Comparison of ENCODE assay signal across 7 mouse cellular contexts in genomic region chr11:78328512-78329056, GRCm38 (mm10). TPM values are rescaled to one million over a fixed set of nuclear protein-coding genes. Genes with fewer than 3 reads are reported as not detected.
DNase-seq lines count a peak whose midpoint lies in the region; ATAC-seq and TF ChIP-seq lines count a peak whose summit lies in the region.

No protein-coding gene starts in this region.

- no peak for TF ChIP-seq POLR2A in olfactory bulb, adult 2 months (IDR thresholded peaks at IDR 0.05; ENCODE audit: insufficient read depth, low read depth, low read length)

- TF ChIP-seq CTCF in olfactory bulb, adult 2 months (IDR thresholded peaks at IDR 0.05; ENCODE audit: insufficient read depth, low read depth, low read length), result no peak

- under 1% methylated on average over 39 of the region's 41 CpGs for WGBS in lung, embryonic 16.5 days
- WGBS in limb, embryonic 10.5 days, result 2% methylated on average over 41 of the region's 41 CpGs
- WGBS in olfactory bulb, adult 2 months, result under 1% methylated on average over 41 of the region's 41 CpGs

- H3K4me3 ChIP-seq in lung, embryonic 16.5 days (ENCODE audit: low read length), result peak overlapping the region; percentile 66
- H3K4me3 ChIP-seq in erythroblast, embryonic 14.5 days (replicated peaks), result peak overlapping the region; percentile 97
- peak overlapping the region; percentile 94 for H3K4me3 ChIP-seq in limb, embryonic 10.5 days
- H3K4me3 ChIP-seq in olfactory bulb, adult 2 months (ENCODE audit: insufficient read depth, low read depth, low read length), result peak overlapping the region; percentile 86

- no peaks in the 10 kb centered on the region for H3K36me3 ChIP-seq in lung, embryonic 16.5 days (ENCODE audit: control insufficient read depth, insufficient read depth, low read length)
- peaks cover 45% of the 10 kb centered on the region for H3K36me3 ChIP-seq in erythroblast, embryonic 14.5 days (ENCODE audit: control insufficient read depth)
- H3K36me3 ChIP-seq in limb, embryonic 10.5 days, result peaks cover 49% of the 10 kb centered on the region

- DNase-seq in lung, postnatal 36 days, result no peak
- DNase-seq in limb, embryonic 10.5 days (ENCODE audit: low spot score), result no peak
- DNase-seq in cerebellum, postnatal 14 days, result no peak
- DNase-seq in urinary bladder, adult 2 months (ENCODE audit: low spot score), result no peak

- H3K4me1 ChIP-seq in lung, embryonic 16.5 days (replicated peaks; ENCODE audit: control insufficient read depth, insufficient read depth, low read length), result peaks cover 10% of the 10 kb centered on the region
- peaks cover 25% of the 10 kb centered on the region for H3K4me1 ChIP-seq in erythroblast, embryonic 14.5 days (ENCODE audit: control insufficient read depth)
- H3K4me1 ChIP-seq in limb, embryonic 10.5 days, result peaks cover 12% of the 10 kb centered on the region
- peaks cover 8% of the 10 kb centered on the region for H3K4me1 ChIP-seq in olfactory bulb, adult 2 months (ENCODE audit: control insufficient read depth, insufficient read depth, low read length)

- H3K9me3 ChIP-seq in lung, embryonic 16.5 days (ENCODE audit: control insufficient read depth, low read length), result no peaks in the 10 kb centered on the region
- H3K9me3 ChIP-seq in erythroblast, embryonic 14.5 days (ENCODE audit: control insufficient read depth, low read length), result no peaks in the 10 kb centered on the region
- H3K9me3 ChIP-seq in limb, embryonic 10.5 days (replicated peaks), result no peaks in the 10 kb centered on the region

- peak overlapping the region; percentile 93 for H3K4me2 ChIP-seq in lung, embryonic 16.5 days (ENCODE audit: low read depth, low read length)

- peak overlapping the region; percentile 89 for H3K9ac ChIP-seq in lung, embryonic 16.5 days (ENCODE audit: low read length)

- ATAC-seq in lung, embryonic 16.5 days (ENCODE audit: low read depth), result peak; percentile 40

- no peak overlapping the region for H3K27ac ChIP-seq in lung, embryonic 16.5 days (ENCODE audit: low read length)
- H3K27ac ChIP-seq in limb, embryonic 10.5 days, result peak overlapping the region; percentile 89
- no peak overlapping the region for H3K27ac ChIP-seq in olfactory bulb, adult 2 months (ENCODE audit: insufficient read depth, low read depth, low read length)

- H3K27me3 ChIP-seq in lung, embryonic 16.5 days (ENCODE audit: control insufficient read depth, insufficient read depth, low read depth, low read length), result no peaks in the 10 kb centered on the region
- no peaks in the 10 kb centered on the region for H3K27me3 ChIP-seq in erythroblast, embryonic 14.5 days (ENCODE audit: control insufficient read depth)
- no peaks in the 10 kb centered on the region for H3K27me3 ChIP-seq in limb, embryonic 10.5 days (ENCODE audit: low read depth, poor library complexity, severe bottlenecking)

RNA-seq across cellular contexts. Expression of gene Pigs, which starts 0.4 kb away (rescaled TPM):
- polyA plus RNA-seq in lung, embryonic 16.5 days (2015; fragmentation: Nextera tagmentation; extraction: Ambion mirVana), result 81.8 and 84.8 TPM in 2 replicates
- 3.2 and 3.8 TPM in 2 replicates for polyA plus RNA-seq in erythroblast, embryonic 14.5 days (2012)
- 80.3 and 83.6 TPM in 2 replicates for polyA plus RNA-seq in limb, embryonic 10.5 days (2016; fragmentation: Nextera tagmentation; extraction: Ambion mirVana)
- not detected in 2 replicates for polyA plus RNA-seq in olfactory bulb, adult 2 months (2012; ENCODE audit: insufficient read depth, insufficient read length, low replicate concordance, missing spikeins)
- polyA plus RNA-seq in urinary bladder, adult 2 months (2012; rRNA removed), result 44.2 and 44.9 TPM in 2 replicates

RNA-seq across cellular contexts. Expression of gene Aldoc, which starts 5.8 kb away (rescaled TPM):
- polyA plus RNA-seq in lung, embryonic 16.5 days (2015; fragmentation: Nextera tagmentation; extraction: Ambion mirVana), result 8.9 and 12.1 TPM in 2 replicates
- 0.12 and 0.22 TPM in 2 replicates for polyA plus RNA-seq in erythroblast, embryonic 14.5 days (2012)
- polyA plus RNA-seq in limb, embryonic 10.5 days (2016; fragmentation: Nextera tagmentation; extraction: Ambion mirVana), result 2.0 and 4.3 TPM in 2 replicates
- polyA plus RNA-seq in olfactory bulb, adult 2 months (2012; ENCODE audit: insufficient read depth, insufficient read length, low replicate concordance, missing spikeins), result 410 and 562 TPM in 2 replicates
- 3.3 and 4.1 TPM in 2 replicates for polyA plus RNA-seq in urinary bladder, adult 2 months (2012; rRNA removed)

RNA-seq across cellular contexts. Expression of gene Unc119, which starts 14.7 kb away (rescaled TPM):
- 26.6 and 27.2 TPM in 2 replicates for polyA plus RNA-seq in lung, embryonic 16.5 days (2015; fragmentation: Nextera tagmentation; extraction: Ambion mirVana)
- polyA plus RNA-seq in erythroblast, embryonic 14.5 days (2012), result 1.7 and 1.9 TPM in 2 replicates
- 77.9 and 83.0 TPM in 2 replicates for polyA plus RNA-seq in limb, embryonic 10.5 days (2016; fragmentation: Nextera tagmentation; extraction: Ambion mirVana)
- polyA plus RNA-seq in olfactory bulb, adult 2 months (2012; ENCODE audit: insufficient read depth, insufficient read length, low replicate concordance, missing spikeins), result not detected in 2 replicates
- polyA plus RNA-seq in urinary bladder, adult 2 months (2012; rRNA removed), result 91.5 and 94.3 TPM in 2 replicates

RNA-seq across cellular contexts. Expression of gene Spag5, which starts 27.3 kb away (rescaled TPM):
- 44.9 and 46.7 TPM in 2 replicates for polyA plus RNA-seq in lung, embryonic 16.5 days (2015; fragmentation: Nextera tagmentation; extraction: Ambion mirVana)
- polyA plus RNA-seq in erythroblast, embryonic 14.5 days (2012), result 19.3 and 21.5 TPM in 2 replicates
- polyA plus RNA-seq in limb, embryonic 10.5 days (2016; fragmentation: Nextera tagmentation; extraction: Ambion mirVana), result 72.8 and 84.8 TPM in 2 replicates
- not detected in 2 replicates for polyA plus RNA-seq in olfactory bulb, adult 2 months (2012; ENCODE audit: insufficient read depth, insufficient read length, low replicate concordance, missing spikeins)
- 1.4 and 1.7 TPM in 2 replicates for polyA plus RNA-seq in urinary bladder, adult 2 months (2012; rRNA removed)

RNA-seq across cellular contexts. Expression of gene BC030499, which starts 37.9 kb away (rescaled TPM):
- polyA plus RNA-seq in lung, embryonic 16.5 days (2015; fragmentation: Nextera tagmentation; extraction: Ambion mirVana), result 0.13 and 0.35 TPM in 2 replicates
- polyA plus RNA-seq in erythroblast, embryonic 14.5 days (2012), result 0.07 TPM in 1 of 2 replicates, not detected in the other
- polyA plus RNA-seq in limb, embryonic 10.5 days (2016; fragmentation: Nextera tagmentation; extraction: Ambion mirVana), result 0.31 TPM in 2 replicates
- polyA plus RNA-seq in olfactory bulb, adult 2 months (2012; ENCODE audit: insufficient read depth, insufficient read length, low replicate concordance, missing spikeins), result not detected in 2 replicates
- 0.28 and 0.55 TPM in 2 replicates for polyA plus RNA-seq in urinary bladder, adult 2 months (2012; rRNA removed)

Comparison
In these comparisons a context has a peak if more than half of its experiments do, and no peak if none do; other contexts are left out.
1. RNA of gene Aldoc, which starts 5.8 kb away (polyA plus RNA-seq): 410 to 562 TPM in olfactory bulb, adult 2 months; 8.9 to 12.1 TPM in lung, embryonic 16.5 days, 2.0 to 4.3 TPM in limb, embryonic 10.5 days, 3.3 to 4.1 TPM in urinary bladder, adult 2 months and 0.12 to 0.22 TPM in erythroblast, embryonic 14.5 days; every median in the first group is over 10 times any median in the second.
2. Peak in every context shown above with its lines, with median percentiles within 50 percentile points of each other: H3K4me3 ChIP-seq.